Mouse (Mus musculus) mature B cell (primary cell): ENCODE results near the gene Papss1.
"Not testable (repeated sequence)": the region's sequence is repeated elsewhere in the genome, so short reads cannot be mapped to it uniquely, and the experiment has no call there.

Source experiments
- in situ Hi-C: fragments of 300-500 bp; cut with MboI; formaldehyde crosslinking; loops from 2 replicates; pipeline ENCODE4 v1.14.3; 2019

The Papss1 gene

DNA sequence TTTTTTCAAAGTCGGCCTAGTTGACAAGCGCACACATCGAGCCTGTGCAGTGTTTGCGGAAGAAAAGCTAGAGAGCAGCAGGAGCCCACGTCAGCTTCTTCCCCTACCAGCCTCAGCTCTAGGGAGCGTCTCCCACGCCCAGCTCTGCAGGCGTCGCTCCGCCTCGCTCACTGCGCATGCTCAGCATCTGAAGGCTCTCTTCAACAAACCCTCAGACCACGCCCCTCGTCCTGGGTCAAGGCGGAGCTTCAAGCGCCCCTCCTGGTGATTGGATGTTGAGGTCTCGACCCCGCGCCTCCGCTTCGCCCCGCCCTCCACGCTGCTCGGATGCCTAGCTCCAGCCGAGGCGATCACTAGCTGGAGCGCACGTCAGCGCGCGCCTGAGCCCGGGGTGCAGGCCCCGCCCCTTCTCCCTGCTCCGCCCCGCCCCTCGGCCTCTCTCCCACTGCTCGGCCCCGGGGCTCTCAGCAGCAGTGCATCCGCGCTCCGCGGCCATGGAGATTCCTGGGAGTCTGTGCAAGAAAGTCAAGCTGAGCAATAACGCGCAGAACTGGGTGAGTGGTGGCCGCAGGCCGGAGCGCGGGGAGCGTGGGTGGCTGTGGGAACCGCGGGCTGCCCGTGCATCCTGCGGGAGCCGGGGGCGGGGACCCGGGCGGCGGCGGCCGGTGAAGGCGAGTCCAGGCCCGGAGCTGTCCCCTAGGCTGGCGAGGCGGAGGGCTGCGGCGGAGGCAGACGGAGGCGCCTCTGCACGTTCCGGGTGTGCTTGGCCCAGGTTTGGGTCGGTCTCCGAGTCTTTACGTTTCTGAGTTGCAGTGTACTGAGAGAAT lies at the start of gene Papss1:
Gene Papss1 (plus strand): TSS at position 339 of the 827 bp plus-strand sequence.
- in situ Hi-C loops = no loop called here

DNA sequence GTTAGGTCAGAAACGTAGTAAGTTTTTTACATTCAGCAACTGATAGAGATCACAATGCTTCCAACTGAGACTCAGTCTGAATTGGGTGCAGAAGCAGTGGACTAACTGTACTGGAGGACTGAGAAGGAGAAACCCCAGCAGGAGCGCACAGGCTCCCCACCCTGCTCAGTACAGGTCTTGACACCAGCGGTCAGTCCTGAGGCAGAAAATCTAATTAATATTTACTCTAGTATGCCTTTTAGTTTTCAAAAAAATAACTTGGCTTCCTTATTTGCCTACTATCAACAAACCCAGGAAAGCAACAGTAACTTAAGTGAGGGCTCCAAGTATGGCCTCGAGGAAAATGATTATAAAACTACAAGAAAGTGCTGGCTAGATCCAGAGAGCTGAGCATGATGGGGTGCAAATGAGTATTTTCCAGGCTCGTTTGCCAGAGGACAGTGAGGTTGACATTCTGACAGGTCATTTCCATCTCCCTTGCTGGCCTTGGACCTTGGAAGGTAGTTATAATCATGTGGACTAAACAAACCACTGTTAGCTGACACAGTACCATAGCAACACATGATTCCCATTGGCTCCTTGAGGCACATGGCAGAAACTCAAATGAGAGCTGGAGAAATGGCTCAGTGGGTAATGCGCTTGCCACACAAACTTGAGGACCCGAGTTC lies 48.1 kb upstream of the Papss1 start:
- in situ Hi-C loops = no loop called here

DNA sequence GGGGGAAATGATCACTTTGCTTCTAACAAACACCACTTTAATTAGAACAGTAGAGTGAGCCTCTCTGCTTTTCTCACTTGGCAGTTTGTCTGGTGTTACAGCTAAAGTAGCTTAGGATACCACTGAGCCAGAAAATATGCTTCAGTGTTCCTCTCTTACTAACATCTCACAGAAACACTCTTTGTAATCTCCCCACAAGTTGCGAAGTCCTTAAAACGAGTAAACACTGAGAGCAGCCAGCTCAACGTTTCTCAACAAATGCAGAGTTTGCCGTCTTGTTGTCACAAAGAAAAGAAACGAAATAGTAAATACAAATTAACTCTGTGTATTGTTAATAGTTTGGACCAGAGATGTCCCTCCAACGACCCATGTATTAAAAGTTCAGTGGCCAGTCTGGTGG lies 46.8 kb upstream of the Papss1 start:
- in situ Hi-C loops = no loop called here

- in situ Hi-C loops = no loop called here
Measured at GRCm38 (mm10) chr3:131521206-131521605, 43.4 kb upstream of the Papss1 start.

DNA sequence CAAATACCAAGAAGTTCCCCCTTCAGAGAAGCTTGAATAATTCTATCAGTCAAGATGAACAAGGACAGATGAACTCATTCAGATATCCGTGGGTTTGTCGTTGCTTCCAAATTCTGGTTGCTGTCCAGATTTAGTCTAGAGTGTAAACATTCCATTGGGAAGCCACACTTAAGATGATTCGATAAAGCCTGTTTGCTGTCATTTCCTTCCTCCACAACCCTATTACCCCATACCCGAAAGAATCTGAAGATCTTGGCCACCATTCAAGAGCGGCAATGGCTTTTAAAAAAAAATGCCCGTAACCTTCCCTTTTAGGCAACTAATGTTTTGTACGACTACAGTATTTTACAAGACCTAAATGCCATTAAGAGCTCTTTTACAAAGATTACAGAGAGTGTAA lies 42.3 kb upstream of the Papss1 start:
- in situ Hi-C loops = no loop called here

DNA sequence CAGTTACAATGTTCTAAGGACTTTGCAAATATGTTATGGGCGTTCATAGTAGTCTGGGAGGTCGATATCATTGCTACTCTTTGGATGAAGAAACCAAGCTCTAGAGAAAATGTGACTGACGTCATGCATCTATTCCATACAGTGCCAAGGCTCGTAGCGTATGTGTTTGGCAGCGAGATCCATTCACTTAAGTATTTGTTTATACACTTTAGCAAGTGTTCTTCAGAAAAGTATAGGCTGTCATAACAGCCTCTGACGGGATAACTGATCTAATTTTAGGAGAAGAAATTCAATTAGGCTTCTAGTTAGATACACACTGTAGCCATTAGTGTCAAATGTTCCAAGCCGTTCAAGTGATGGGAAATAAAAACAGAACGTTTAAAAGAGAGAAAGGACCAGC lies 40.8 kb upstream of the Papss1 start:
- in situ Hi-C loops = no loop called here

GRCm38 (mm10) chr3:131524210-131524609 lies 40.4 kb upstream of the Papss1 start:
- in situ Hi-C loops = no loop called here

- in situ Hi-C loops = no loop called here
Measured at GRCm38 (mm10) chr3:131524779-131525178, 39.8 kb upstream of the Papss1 start.

- in situ Hi-C loops = no loop called here
Measured at GRCm38 (mm10) chr3:131525229-131525628, 39.3 kb upstream of the Papss1 start.

GRCm38 (mm10) chr3:131541244-131541942 lies 23.2 kb upstream of the Papss1 start:
- in situ Hi-C loops = no loop called here

GRCm38 (mm10) chr3:131547562-131547961 lies 17.0 kb upstream of the Papss1 start:
- in situ Hi-C loops = not testable (repeated sequence)

GRCm38 (mm10) chr3:131550046-131550445 lies 14.5 kb upstream of the Papss1 start:
- in situ Hi-C loops = no loop called here

DNA sequence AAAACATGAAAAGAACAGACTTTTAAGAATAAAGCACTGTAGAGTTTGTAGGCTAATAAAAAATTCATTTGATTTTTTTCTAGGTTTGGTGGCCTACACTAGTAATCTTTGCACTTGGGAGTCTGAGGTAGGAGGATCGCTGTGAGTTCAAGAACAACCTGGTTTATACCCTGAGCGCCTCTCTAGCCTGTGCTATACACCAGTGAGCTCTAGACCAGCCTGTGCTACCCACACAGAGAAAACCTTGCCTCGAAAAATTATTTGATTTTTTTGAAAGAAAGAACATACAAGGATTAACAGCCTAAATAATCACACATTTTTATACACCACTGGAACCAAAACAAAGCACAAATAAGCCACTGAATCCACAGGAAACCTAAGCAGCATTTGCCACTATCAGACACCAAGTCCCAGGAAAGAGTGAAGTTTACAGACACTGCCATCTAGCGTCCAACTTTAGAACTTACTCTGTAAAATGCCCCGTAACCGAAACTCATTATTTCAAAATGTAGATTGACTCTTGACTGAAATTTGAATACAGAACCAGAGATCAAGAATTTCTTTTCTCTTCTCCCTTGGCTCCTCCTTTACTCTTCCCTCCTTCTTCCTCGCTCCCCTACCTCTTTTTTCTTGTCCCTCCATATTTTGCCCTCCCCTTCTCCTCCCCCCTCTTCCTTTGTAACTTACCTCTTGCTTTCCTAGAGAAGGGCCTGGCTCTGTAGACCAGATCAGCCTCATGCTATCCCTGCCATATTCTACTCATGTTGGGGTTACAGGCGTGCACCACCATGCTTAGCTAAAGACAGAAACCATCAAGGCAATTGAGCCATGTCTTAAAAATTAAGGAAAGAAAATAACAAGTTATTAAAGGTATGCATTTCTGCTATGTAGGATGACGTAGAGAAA lies 12.0 kb upstream of the Papss1 start:
- in situ Hi-C loops = no loop called here

DNA sequence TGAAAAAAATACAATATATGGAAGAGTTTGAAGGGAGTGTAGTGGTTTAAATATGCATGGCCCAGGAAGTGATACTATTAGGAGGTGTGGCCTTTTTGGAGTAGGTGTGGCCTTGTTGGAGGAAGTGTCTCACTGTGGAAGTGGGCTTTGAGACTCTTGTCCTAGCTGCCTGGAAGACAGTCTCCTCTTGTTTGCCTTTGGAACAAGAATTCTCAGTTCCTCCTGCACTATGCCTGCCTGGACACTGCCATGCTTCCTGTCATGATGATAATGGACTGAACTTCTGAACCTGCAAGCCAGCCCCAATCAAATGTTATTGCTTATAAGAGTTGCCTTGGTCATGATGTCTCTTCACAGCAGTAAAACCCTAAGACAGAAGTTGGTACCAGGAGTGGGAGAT lies 8.8 kb upstream of the Papss1 start:
- in situ Hi-C loops = no loop called here

DNA sequence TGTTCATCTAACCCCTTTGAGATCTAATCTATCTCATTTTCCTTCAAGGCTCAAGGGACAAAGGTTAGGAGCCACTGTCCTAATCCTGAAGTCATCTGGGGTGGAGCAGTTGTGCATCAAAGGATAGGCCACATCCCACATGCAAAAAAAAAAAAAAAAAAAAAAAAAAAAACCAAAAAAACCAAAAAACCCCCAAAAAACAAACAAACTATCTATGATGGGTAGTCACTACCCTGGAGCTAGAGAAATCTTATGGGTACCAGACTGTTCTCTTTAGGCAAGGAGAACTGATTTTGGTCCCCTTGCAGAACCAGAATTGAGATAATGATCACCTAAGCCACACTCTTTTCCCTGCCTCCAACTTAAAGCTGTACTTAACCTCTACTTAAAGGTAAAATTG lies 3.0 kb upstream of the Papss1 start:
- in situ Hi-C loops = no loop called here

- in situ Hi-C loops = no loop called here
Measured at GRCm38 (mm10) chr3:131565257-131565610, 666 bp downstream of the Papss1 start.

DNA sequence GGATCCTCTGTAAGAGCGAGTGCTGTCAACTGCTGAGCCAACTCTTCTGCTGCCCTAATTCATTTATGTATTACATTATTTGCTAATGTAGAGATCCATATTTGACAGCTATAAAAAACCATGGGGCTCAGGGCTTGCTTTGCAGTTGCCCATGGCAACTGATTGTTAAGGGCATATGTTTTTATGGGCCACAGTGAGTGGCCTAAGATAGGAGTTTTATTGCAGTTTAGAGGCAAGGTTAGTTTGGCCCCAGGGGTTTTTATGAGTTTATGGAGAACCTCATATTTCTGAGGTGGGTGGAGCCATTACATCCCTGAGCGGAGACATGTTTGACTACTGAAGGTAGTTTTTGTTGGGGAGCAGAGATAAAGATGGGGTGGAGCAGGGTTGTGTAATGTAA lies 1.7 kb downstream of the Papss1 start:
- in situ Hi-C loops = no loop called here

- in situ Hi-C loops = no loop called here
Measured at GRCm38 (mm10) chr3:131570506-131570905, 5.9 kb downstream of the Papss1 start.

- in situ Hi-C loops = no loop called here
Measured at GRCm38 (mm10) chr3:131573555-131573954, 9.0 kb downstream of the Papss1 start.

DNA sequence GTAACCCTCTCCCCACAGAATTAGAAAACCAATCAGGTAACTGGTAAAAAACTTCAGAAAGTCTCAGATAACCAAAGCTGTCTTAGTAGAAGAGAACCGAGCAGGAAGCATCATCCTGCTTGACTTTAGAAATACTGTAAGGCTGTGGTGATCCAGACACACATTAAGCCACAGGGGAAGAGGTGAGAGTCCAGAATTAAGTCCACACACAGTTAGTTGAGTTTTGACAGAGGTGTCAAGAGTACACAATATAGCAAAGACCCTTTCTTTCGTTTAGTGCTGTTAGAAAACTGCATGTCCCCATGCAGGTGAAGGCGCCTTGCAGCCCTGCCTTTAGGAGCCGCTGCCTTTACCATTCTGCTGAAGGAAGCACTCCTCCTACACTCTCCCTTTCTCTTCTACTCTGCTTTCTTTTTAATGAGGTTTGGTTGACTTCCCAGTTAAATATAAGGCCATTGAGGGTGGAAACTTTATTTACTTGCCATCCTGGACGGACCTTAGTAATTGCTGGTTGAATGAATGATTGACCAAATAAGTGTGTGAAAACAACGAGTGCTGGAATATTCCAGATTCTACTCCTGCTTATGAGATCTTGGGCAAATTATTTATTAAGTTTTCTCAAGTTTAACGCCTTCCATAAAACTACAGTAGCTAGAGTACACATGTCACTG lies 14.0 kb downstream of the Papss1 start:
- in situ Hi-C loops = no loop called here

GRCm38 (mm10) chr3:131580040-131580439 lies 15.5 kb downstream of the Papss1 start:
- in situ Hi-C loops = no loop called here
